ENCODE assay signal across 11 mouse cellular contexts in the genomic region with DNA sequence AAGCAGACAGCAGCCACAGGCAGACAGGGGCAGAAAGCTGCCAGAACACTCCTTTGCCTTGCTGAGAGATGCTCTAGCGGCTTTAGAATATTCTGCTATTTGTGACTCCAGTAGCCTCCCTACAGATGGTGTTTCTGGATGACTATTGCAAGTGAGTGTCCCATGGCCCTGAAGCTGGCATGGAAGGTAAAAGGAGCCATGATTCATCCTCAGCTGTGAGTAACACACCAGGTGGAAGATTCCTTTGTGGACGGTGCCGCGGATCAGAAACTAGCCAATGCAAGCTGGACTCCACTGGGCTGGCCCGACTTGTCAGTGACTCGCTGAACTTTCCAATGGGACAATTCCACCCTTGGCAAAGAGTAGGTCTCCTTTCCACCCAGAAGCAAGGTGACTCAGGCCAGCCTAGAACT.
DNase-seq lines count a peak whose midpoint lies in the region; ATAC-seq and TF ChIP-seq lines count a peak whose summit lies in the region.
"Had no signal": no experiment of that assay in that cellular context is flagged by ENCODE, and none has a peak within 500 bp of the region (broad histone marks: within the 10 kb centered on the region; RNA-seq: fewer than 3 reads in every experiment).

No protein-coding gene starts in this region.

- 83% methylated on average over 6 of the region's 6 CpGs for WGBS in heart, embryonic 12.5 days
- 72% methylated on average over 6 of the region's 6 CpGs for WGBS in midbrain, postnatal 0 days
- WGBS in midbrain, embryonic 16.5 days, result 86% methylated on average over 6 of the region's 6 CpGs

- no peak overlapping the region for H3K4me3 ChIP-seq in heart, embryonic 12.5 days
- no peak overlapping the region for H3K4me3 ChIP-seq in midbrain, postnatal 0 days (ENCODE audit: low read depth, low read length)
- H3K4me3 ChIP-seq in midbrain, embryonic 16.5 days (ENCODE audit: low read depth, low read length), result no peak overlapping the region
- H3K4me3 ChIP-seq: embryonic facial prominence, embryonic 12.5 days; neural tube, embryonic 13.5 days had no signal

- no peak for TF ChIP-seq CTCF in midbrain, postnatal 0 days (IDR thresholded peaks at IDR 0.05)

- H3K4me2 ChIP-seq in heart, embryonic 12.5 days, result no peak overlapping the region
- H3K4me2 ChIP-seq in midbrain, postnatal 0 days (ENCODE audit: low read depth, low read length, poor library complexity, severe bottlenecking), result no peak overlapping the region
- no peak overlapping the region for H3K4me2 ChIP-seq in midbrain, embryonic 16.5 days (ENCODE audit: low read length)
- H3K4me2 ChIP-seq: embryonic facial prominence, embryonic 12.5 days; neural tube, embryonic 13.5 days had no signal

- no peaks in the 10 kb centered on the region for H3K36me3 ChIP-seq in heart, embryonic 12.5 days
- H3K36me3 ChIP-seq in midbrain, postnatal 0 days (ENCODE audit: insufficient read depth, low read length), result no peaks in the 10 kb centered on the region
- H3K36me3 ChIP-seq in midbrain, embryonic 16.5 days (ENCODE audit: control insufficient read depth, insufficient read depth, low read length), result no peaks in the 10 kb centered on the region
- H3K36me3 ChIP-seq: embryonic facial prominence, embryonic 12.5 days; neural tube, embryonic 13.5 days had no signal

- no peak for ATAC-seq in heart, embryonic 12.5 days (ENCODE audit: insufficient number of reproducible peaks, low FRiP score)
- no peak for ATAC-seq in midbrain, postnatal 0 days (ENCODE audit: low FRiP score)
- no peak for ATAC-seq in midbrain, embryonic 16.5 days

- peaks cover 4% of the 10 kb centered on the region for H3K9me3 ChIP-seq in heart, embryonic 12.5 days (replicated peaks)
- 0 out of 2 replicates have a peak, but pooled peaks cover 4% of the 10 kb centered on the region for H3K9me3 ChIP-seq in midbrain, postnatal 0 days (ENCODE audit: low read length)
- H3K9me3 ChIP-seq in midbrain, embryonic 16.5 days (replicated peaks; ENCODE audit: control insufficient read depth, low read length, poor library complexity, severe bottlenecking), result peaks cover 8% of the 10 kb centered on the region; the same call in 1 of the 2 replicates
- H3K9me3 ChIP-seq: embryonic facial prominence, embryonic 12.5 days; neural tube, embryonic 13.5 days had no signal

- peak overlapping the region; percentile 86 for H3K27ac ChIP-seq in heart, embryonic 12.5 days (ENCODE audit: poor library complexity, severe bottlenecking)
- peak overlapping the region; percentile 38; the same call in 1 of the 2 replicates for H3K27ac ChIP-seq in midbrain, postnatal 0 days (ENCODE audit: low read depth, low read length)
- no peak overlapping the region for H3K27ac ChIP-seq in midbrain, embryonic 16.5 days (ENCODE audit: low read length)
- H3K27ac ChIP-seq: embryonic facial prominence, embryonic 12.5 days; kidney, postnatal 0 days; neural tube, embryonic 13.5 days had no signal

- peaks cover 19% of the 10 kb centered on the region for H3K4me1 ChIP-seq in heart, embryonic 12.5 days (replicated peaks)
- H3K4me1 ChIP-seq in midbrain, postnatal 0 days (ENCODE audit: insufficient read depth, low read length), result no peaks in the 10 kb centered on the region
- H3K4me1 ChIP-seq in midbrain, embryonic 16.5 days (ENCODE audit: control insufficient read depth, insufficient read depth, low read length), result no peaks in the 10 kb centered on the region
- H3K4me1 ChIP-seq: embryonic facial prominence, embryonic 12.5 days had no signal

- DNase-seq in heart, postnatal 25 days (ENCODE audit: low spot score), result no peak
- no peak for DNase-seq in midbrain, postnatal 0 days (ENCODE audit: low spot score)
- DNase-seq in cerebellum, adult 9-10 months, result peak; percentile 62
- DNase-seq in right cerebral cortex, postnatal 36 days (ENCODE audit: low spot score in 2 of 2), result peak; percentile 20 to 41
- DNase-seq in lung, postnatal 4 days, result no peak
- no peak for DNase-seq in embryo, embryonic 10 days (ENCODE audit: low spot score)

- no peak overlapping the region for H3K9ac ChIP-seq in heart, embryonic 12.5 days
- no peak overlapping the region for H3K9ac ChIP-seq in midbrain, postnatal 0 days (replicated peaks; ENCODE audit: low read length, poor library complexity, severe bottlenecking)
- no peak overlapping the region for H3K9ac ChIP-seq in midbrain, embryonic 16.5 days (ENCODE audit: low read depth, low read length)
- H3K9ac ChIP-seq: embryonic facial prominence, embryonic 12.5 days; neural tube, embryonic 13.5 days had no signal

- no peaks in the 10 kb centered on the region for H3K27me3 ChIP-seq in heart, embryonic 12.5 days (replicated peaks)
- no peaks in the 10 kb centered on the region for H3K27me3 ChIP-seq in midbrain, postnatal 0 days (ENCODE audit: insufficient read depth, low read length)
- no peaks in the 10 kb centered on the region for H3K27me3 ChIP-seq in midbrain, embryonic 16.5 days (ENCODE audit: control insufficient read depth, insufficient read depth, low read depth, low read length)
- H3K27me3 ChIP-seq: embryonic facial prominence, embryonic 12.5 days; neural tube, embryonic 13.5 days had no signal

- intact Hi-C loops in heart, postnatal 25 days (cut with DNase I), result no loop called here

Comparison
In these comparisons a context has a peak if more than half of its experiments do, and no peak if none do; other contexts are left out.
1. DNase-seq: peak in cerebellum, adult 9-10 months (single experiment) and right cerebral cortex, postnatal 36 days (2 of 2); none in heart, postnatal 25 days (single experiment), midbrain, postnatal 0 days (single experiment), lung, postnatal 4 days (0 of 2) and embryo, embryonic 10 days (single experiment).